Mouse (Mus musculus): ENCODE data around the gene Faah. TPM values are rescaled to one million over a fixed set of nuclear protein-coding genes. Genes with fewer than 3 reads are reported as not detected.

Faah gene
- 25.8 TPM for polyA plus RNA-seq (2014; fragmentation: Illumina TruSeq; extraction: RNeasy Lipid Tissue Mini Kit (QIAGEN cat#74804); ENCODE audit: low read depth, low replicate concordance)

DNA sequence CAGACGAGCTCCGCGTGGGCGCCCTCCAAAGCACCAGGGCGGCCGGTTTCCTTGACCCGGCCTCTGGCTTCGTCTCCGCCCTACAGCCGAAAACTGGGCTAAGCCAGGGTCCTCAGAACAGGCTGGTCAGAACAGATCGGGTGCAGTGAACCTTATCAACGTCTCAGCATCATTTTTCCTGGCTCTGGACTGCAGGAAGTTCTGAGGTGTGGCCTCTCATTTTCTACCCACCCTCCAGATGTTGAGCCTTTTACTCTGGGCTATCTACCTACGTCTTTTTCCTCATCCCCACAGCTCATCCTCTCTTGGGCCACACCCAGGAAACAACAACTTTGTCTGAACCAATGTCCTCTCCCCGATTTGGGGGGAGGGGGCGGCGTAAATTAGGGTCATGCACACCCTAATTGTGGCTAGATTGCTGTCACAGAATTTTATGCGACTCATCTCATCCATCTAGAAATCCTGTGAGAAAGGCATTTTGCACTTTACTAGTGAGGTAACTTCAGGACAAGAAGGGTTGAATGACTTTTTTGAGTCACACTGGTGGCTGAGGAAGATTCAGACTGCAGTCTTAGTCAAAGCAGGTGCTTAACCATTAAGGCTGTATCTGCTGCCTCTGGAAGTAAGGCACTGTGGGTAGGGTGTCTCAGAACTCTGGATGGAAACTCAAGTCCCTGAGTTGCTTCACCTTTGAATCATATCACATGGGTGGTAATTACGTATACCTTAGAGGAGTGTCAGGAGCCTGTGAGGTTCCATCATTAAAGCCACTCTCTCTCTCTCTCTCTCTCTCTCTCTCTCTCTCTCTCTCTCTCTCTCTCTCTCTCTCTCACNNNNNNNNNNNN lies at the start of gene Faah:
Gene Faah (minus strand): TSS at position 25 of the 845 bp plus-strand sequence.

DNA sequence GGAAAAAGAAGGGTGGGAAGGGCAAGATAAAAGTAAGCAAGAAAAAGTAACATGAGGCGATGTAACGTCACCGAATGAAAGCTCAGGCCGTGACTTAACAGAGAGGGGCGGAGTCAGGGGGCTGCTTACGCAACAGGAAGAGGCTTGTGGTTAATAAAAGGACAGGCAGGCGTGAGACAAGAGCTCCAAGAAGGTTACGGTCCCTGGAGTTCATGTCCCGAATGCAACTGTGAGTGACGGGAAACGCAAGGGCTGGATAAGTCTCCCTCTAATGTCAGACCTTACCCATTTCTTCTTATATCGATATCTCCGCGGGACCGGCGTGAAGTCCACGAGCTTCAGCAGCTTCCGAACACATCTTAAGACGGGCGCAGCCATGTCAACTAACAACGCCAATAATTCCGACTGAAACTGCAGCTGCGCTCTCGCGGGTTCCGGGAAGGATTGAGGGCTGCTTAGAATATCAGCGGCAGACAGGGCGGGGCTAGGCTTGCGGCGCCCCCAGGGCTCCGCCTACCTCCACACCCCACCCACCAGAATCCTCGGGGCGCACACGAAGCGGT lies 35.8 kb upstream of the Faah start, which contains the start of gene Nsun4:
Gene Nsun4 (minus strand): TSS at position 478 of the 563 bp plus-strand sequence.

DNA sequence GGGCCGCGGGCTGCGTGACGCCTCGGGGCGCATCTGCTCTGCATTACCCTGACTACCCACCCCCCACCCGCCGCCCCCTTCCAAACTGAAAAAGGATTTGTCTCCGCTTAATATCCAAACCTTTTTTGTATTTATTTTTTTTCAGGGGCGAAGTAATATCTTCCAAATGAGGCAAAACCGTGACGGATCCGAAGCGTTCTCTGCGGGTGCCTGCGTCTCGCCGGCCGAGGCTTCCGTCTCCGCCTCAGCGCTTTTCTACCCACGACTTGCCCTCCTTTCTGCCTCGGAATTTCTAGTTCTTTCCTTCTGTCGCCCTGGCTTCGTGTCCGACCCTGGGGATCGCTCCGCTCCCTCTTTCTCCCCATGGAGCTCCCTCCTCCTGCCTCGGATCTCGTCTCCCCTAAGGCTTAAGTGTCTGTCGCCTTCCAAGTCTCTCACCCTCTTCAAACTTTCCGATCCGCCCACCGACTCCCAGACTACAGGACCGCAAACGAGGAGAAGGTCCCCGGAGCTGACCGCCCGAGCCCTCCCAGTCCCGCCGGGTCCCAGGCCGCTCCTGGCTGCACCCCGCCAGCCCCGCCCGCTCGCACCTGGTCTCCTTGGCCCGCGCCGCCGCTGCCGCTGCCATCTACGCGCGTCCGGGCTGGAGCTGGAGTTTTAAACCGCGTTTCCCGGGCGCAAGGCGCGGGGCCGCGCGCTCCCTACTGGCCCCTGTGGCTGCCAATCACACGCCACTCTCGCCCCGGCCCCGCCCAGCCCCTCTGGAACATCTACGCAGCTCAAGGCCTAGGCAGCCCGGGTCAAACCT lies 78.2 kb downstream of the Faah start, which contains the start of gene Dmbx1:
Gene Dmbx1 (minus strand): TSS at position 632 of the 808 bp plus-strand sequence.

Other genes with a start within 250 kb of the Faah start
- not detected for gene Tex38, start 236.9 kb downstream of the Faah start, polyA plus RNA-seq (2014; fragmentation: Illumina TruSeq; extraction: RNeasy Lipid Tissue Mini Kit (QIAGEN cat#74804); ENCODE audit: low read depth, low replicate concordance)
- 59.0 TPM for gene Atpaf1, start 233.1 kb downstream of the Faah start, polyA plus RNA-seq (2014; fragmentation: Illumina TruSeq; extraction: RNeasy Lipid Tissue Mini Kit (QIAGEN cat#74804); ENCODE audit: low read depth, low replicate concordance)
- gene Mob3c, start 189.8 kb downstream of the Faah start, polyA plus RNA-seq (2014; fragmentation: Illumina TruSeq; extraction: RNeasy Lipid Tissue Mini Kit (QIAGEN cat#74804); ENCODE audit: low read depth, low replicate concordance): 10.9 TPM
- 7.3 TPM for gene Mknk1, start 178.7 kb downstream of the Faah start, polyA plus RNA-seq (2014; fragmentation: Illumina TruSeq; extraction: RNeasy Lipid Tissue Mini Kit (QIAGEN cat#74804); ENCODE audit: low read depth, low replicate concordance)
- gene Kncn, start 133.5 kb downstream of the Faah start, polyA plus RNA-seq (2014; fragmentation: Illumina TruSeq; extraction: RNeasy Lipid Tissue Mini Kit (QIAGEN cat#74804); ENCODE audit: low read depth, low replicate concordance): not detected
- not detected for gene 6430628N08Rik, start 127.3 kb downstream of the Faah start, polyA plus RNA-seq (2014; fragmentation: Illumina TruSeq; extraction: RNeasy Lipid Tissue Mini Kit (QIAGEN cat#74804); ENCODE audit: low read depth, low replicate concordance)
- gene Dmbx1, start 78.0 kb downstream of the Faah start, polyA plus RNA-seq (2014; fragmentation: Illumina TruSeq; extraction: RNeasy Lipid Tissue Mini Kit (QIAGEN cat#74804); ENCODE audit: low read depth, low replicate concordance): not detected
- gene Nsun4, start 36.0 kb upstream of the Faah start, polyA plus RNA-seq (2014; fragmentation: Illumina TruSeq; extraction: RNeasy Lipid Tissue Mini Kit (QIAGEN cat#74804); ENCODE audit: low read depth, low replicate concordance): 10.8 TPM
- 397 TPM for gene Uqcrh, start 57.1 kb upstream of the Faah start, polyA plus RNA-seq (2014; fragmentation: Illumina TruSeq; extraction: RNeasy Lipid Tissue Mini Kit (QIAGEN cat#74804); ENCODE audit: low read depth, low replicate concordance)
- gene Lrrc41, start 57.3 kb upstream of the Faah start, polyA plus RNA-seq (2014; fragmentation: Illumina TruSeq; extraction: RNeasy Lipid Tissue Mini Kit (QIAGEN cat#74804); ENCODE audit: low read depth, low replicate concordance): 5.2 TPM
- gene Rad54l, start 105.8 kb upstream of the Faah start, polyA plus RNA-seq (2014; fragmentation: Illumina TruSeq; extraction: RNeasy Lipid Tissue Mini Kit (QIAGEN cat#74804); ENCODE audit: low read depth, low replicate concordance): not detected
- 4.5 TPM for gene Pomgnt1, start 105.9 kb upstream of the Faah start, polyA plus RNA-seq (2014; fragmentation: Illumina TruSeq; extraction: RNeasy Lipid Tissue Mini Kit (QIAGEN cat#74804); ENCODE audit: low read depth, low replicate concordance)
- gene Lurap1, start 133.4 kb upstream of the Faah start, polyA plus RNA-seq (2014; fragmentation: Illumina TruSeq; extraction: RNeasy Lipid Tissue Mini Kit (QIAGEN cat#74804); ENCODE audit: low read depth, low replicate concordance): 0.21 TPM
- not detected for gene Tspan1, start 149.7 kb upstream of the Faah start, polyA plus RNA-seq (2014; fragmentation: Illumina TruSeq; extraction: RNeasy Lipid Tissue Mini Kit (QIAGEN cat#74804); ENCODE audit: low read depth, low replicate concordance)
- gene 1700042G07Rik, start 155.4 kb upstream of the Faah start, polyA plus RNA-seq (2014; fragmentation: Illumina TruSeq; extraction: RNeasy Lipid Tissue Mini Kit (QIAGEN cat#74804); ENCODE audit: low read depth, low replicate concordance): not detected
- gene Gm49337, start 155.5 kb upstream of the Faah start, polyA plus RNA-seq (2014; fragmentation: Illumina TruSeq; extraction: RNeasy Lipid Tissue Mini Kit (QIAGEN cat#74804); ENCODE audit: low read depth, low replicate concordance): not detected
- gene Pik3r3, start 203.7 kb upstream of the Faah start, polyA plus RNA-seq (2014; fragmentation: Illumina TruSeq; extraction: RNeasy Lipid Tissue Mini Kit (QIAGEN cat#74804); ENCODE audit: low read depth, low replicate concordance): 2.2 TPM